Mouse (Mus musculus): Measurements from ENCODE around the gene Gm20518.

DNA sequence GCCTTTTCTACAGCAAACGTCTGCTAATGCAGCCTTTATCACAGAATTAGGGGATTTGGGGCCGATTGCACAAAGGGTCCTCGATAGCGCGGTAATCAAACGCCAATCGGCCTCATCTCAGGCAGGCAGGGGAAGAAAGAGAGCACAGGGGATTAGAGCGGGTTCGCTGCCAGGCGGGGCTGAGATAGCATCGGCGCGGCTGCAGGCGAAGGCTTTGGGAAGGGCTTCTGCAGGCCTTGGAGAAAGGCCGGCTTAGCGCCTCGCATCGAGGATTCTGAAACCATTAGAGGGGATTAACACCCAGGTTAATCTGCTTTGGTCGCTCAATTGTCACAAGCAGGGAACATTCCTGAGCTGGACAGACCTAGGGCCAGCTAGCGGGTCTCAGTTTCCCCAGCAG lies 29.1 kb upstream of the Gm20518 start:
- no peak for TF ChIP-seq CTCF (IDR thresholded peaks at IDR 0.05)
- TF ChIP-seq EP300 (IDR thresholded peaks at IDR 0.05), result no peak
